Mouse (Mus musculus): ENCODE results near the gene Naip1. TPM values are rescaled to one million over a fixed set of nuclear protein-coding genes. Genes with fewer than 3 reads are reported as not detected.
"Not testable (repeated sequence)": the region's sequence is repeated elsewhere in the genome, so short reads cannot be mapped to it uniquely, and the experiment has no call there.

Gene Naip1
- polyA plus RNA-seq, 1 experiment from 2014 or later = not detected

GRCm38 (mm10) chr13:100449495-100449894, 3.2 kb downstream of the Naip1 start:
- ATAC-seq (ENCODE audit: insufficient read depth) = no peak

GRCm38 (mm10) chr13:100440116-100440515, 12.6 kb downstream of the Naip1 start:
- no peak overlapping the region for H3K4me3 ChIP-seq (replicated peaks)
- 41% methylated on average over 3 of the region's 3 CpGs for WGBS (ENCODE audit: insufficient replicate concordance)

More at GRCm38 (mm10) chr13:100449495-100449894, 3.2 kb downstream of the Naip1 start:
- no peaks in the 10 kb centered on the region for H3K4me1 ChIP-seq (replicated peaks)
- H3K4me2 ChIP-seq = no peak overlapping the region
- WGBS (ENCODE audit: insufficient replicate concordance) = 28% methylated on average over 1 of the region's 1 CpGs
- H3K36me3 ChIP-seq (replicated peaks) = no peaks in the 10 kb centered on the region
- H3K9me3 ChIP-seq (replicated peaks) = no peaks in the 10 kb centered on the region
- no peak overlapping the region for H3K27ac ChIP-seq (replicated peaks)
- H3K4me3 ChIP-seq (replicated peaks) = no peak overlapping the region
- no peaks in the 10 kb centered on the region for H3K27me3 ChIP-seq
- no peak overlapping the region for H3K9ac ChIP-seq

GRCm38 (mm10) chr13:100438701-100439100, 14.0 kb downstream of the Naip1 start:
- no peak for ATAC-seq (ENCODE audit: insufficient read depth)
- 23% methylated on average over 1 of the region's 1 CpGs for WGBS (ENCODE audit: insufficient replicate concordance)
- H3K9me3 ChIP-seq (replicated peaks) = no peaks in the 10 kb centered on the region
- H3K4me2 ChIP-seq = no peak overlapping the region
- no peaks in the 10 kb centered on the region for H3K27me3 ChIP-seq
- H3K27ac ChIP-seq (replicated peaks) = no peak overlapping the region
- H3K36me3 ChIP-seq (replicated peaks) = no peaks in the 10 kb centered on the region
- H3K9ac ChIP-seq = no peak overlapping the region
- no peaks in the 10 kb centered on the region for H3K4me1 ChIP-seq (replicated peaks)
- H3K4me3 ChIP-seq (replicated peaks) = no peak overlapping the region

More at GRCm38 (mm10) chr13:100440116-100440515, 12.6 kb downstream of the Naip1 start:
- no peak for ATAC-seq (ENCODE audit: insufficient read depth)
- no peaks in the 10 kb centered on the region for H3K9me3 ChIP-seq (replicated peaks)
- no peaks in the 10 kb centered on the region for H3K36me3 ChIP-seq (replicated peaks)
- no peaks in the 10 kb centered on the region for H3K4me1 ChIP-seq (replicated peaks)
- H3K27ac ChIP-seq (replicated peaks) = no peak overlapping the region
- no peaks in the 10 kb centered on the region for H3K27me3 ChIP-seq
- H3K9ac ChIP-seq = no peak overlapping the region
- H3K4me2 ChIP-seq = no peak overlapping the region

GRCm38 (mm10) chr13:100437322-100437825, 15.3 kb downstream of the Naip1 start:
- no peak overlapping the region for H3K4me3 ChIP-seq (replicated peaks)
- H3K4me1 ChIP-seq (replicated peaks) = no peaks in the 10 kb centered on the region
- ATAC-seq (ENCODE audit: insufficient read depth) = no peak
- WGBS (ENCODE audit: insufficient replicate concordance) = 42% methylated on average over 3 of the region's 3 CpGs
- H3K27me3 ChIP-seq = no peaks in the 10 kb centered on the region
- no peaks in the 10 kb centered on the region for H3K36me3 ChIP-seq (replicated peaks)
- no peak overlapping the region for H3K9ac ChIP-seq
- no peak overlapping the region for H3K4me2 ChIP-seq
- no peaks in the 10 kb centered on the region for H3K9me3 ChIP-seq (replicated peaks)
- H3K27ac ChIP-seq (replicated peaks) = no peak overlapping the region

- H3K27me3 ChIP-seq; H3K27ac ChIP-seq (replicated peaks); ATAC-seq (ENCODE audit: insufficient read depth); H3K4me3 ChIP-seq (replicated peaks); H3K36me3 ChIP-seq (replicated peaks); H3K4me2 ChIP-seq; H3K9me3 ChIP-seq (replicated peaks); H3K4me1 ChIP-seq (replicated peaks); H3K9ac ChIP-seq: not testable (repeated sequence)
- 59% methylated on average over 1 of the region's 1 CpGs for WGBS (ENCODE audit: insufficient replicate concordance)
These were observed 16.0 kb downstream of the Naip1 start for GRCm38 (mm10) chr13:100436556-100437163.

- WGBS (ENCODE audit: insufficient replicate concordance) = 74% methylated on average over 7 of the region's 7 CpGs
These were observed 32.7 kb downstream of the Naip1 start for GRCm38 (mm10) chr13:100419958-100420357.

GRCm38 (mm10) chr13:100414428-100414827, 38.2 kb downstream of the Naip1 start:
- H3K4me1 ChIP-seq (replicated peaks) = no peaks in the 10 kb centered on the region
- no peak overlapping the region for H3K4me3 ChIP-seq (replicated peaks)
- no peaks in the 10 kb centered on the region for H3K27me3 ChIP-seq
- no peak overlapping the region for H3K9ac ChIP-seq
- no peak overlapping the region for H3K27ac ChIP-seq (replicated peaks)
- WGBS (ENCODE audit: insufficient replicate concordance) = 33% methylated on average over 1 of the region's 1 CpGs
- no peaks in the 10 kb centered on the region for H3K36me3 ChIP-seq (replicated peaks)
- H3K9me3 ChIP-seq (replicated peaks) = no peaks in the 10 kb centered on the region
- H3K4me2 ChIP-seq = no peak overlapping the region
- no peak for ATAC-seq (ENCODE audit: insufficient read depth)

More at GRCm38 (mm10) chr13:100419958-100420357, 32.7 kb downstream of the Naip1 start:
- not testable (repeated sequence) for H3K4me1 ChIP-seq (replicated peaks); H3K9me3 ChIP-seq (replicated peaks); H3K4me3 ChIP-seq (replicated peaks); H3K4me2 ChIP-seq; H3K27me3 ChIP-seq; H3K36me3 ChIP-seq (replicated peaks); H3K9ac ChIP-seq; H3K27ac ChIP-seq (replicated peaks); ATAC-seq (ENCODE audit: insufficient read depth)

GRCm38 (mm10) chr13:100409825-100410224, 42.8 kb downstream of the Naip1 start:
- Histone ChIP-seq H3K4me1 (replicated peaks) (no peaks in the 10 kb centered on the region), H3K4me2 (no peak overlapping the region), H3K36me3 (replicated peaks) (no peaks in the 10 kb centered on the region), H3K27me3 (no peaks in the 10 kb centered on the region), H3K4me3 (replicated peaks) (no peak overlapping the region), H3K9me3 (replicated peaks) (no peaks in the 10 kb centered on the region), H3K9ac (no peak overlapping the region), H3K27ac (replicated peaks) (no peak overlapping the region)
- WGBS (ENCODE audit: insufficient replicate concordance) = 47% methylated on average over 4 of the region's 4 CpGs
- no peak for ATAC-seq (ENCODE audit: insufficient read depth)

- Histone ChIP-seq H3K4me2 (no peak overlapping the region), H3K36me3 (replicated peaks) (no peaks in the 10 kb centered on the region), H3K4me1 (replicated peaks) (no peaks in the 10 kb centered on the region), H3K9ac (no peak overlapping the region), H3K4me3 (replicated peaks) (no peak overlapping the region), H3K27ac (replicated peaks) (no peak overlapping the region), H3K27me3 (no peaks in the 10 kb centered on the region), H3K9me3 (replicated peaks) (no peaks in the 10 kb centered on the region)
- WGBS (ENCODE audit: insufficient replicate concordance) = 68% methylated on average over 5 of the region's 5 CpGs
- no peak for ATAC-seq (ENCODE audit: insufficient read depth)
These were observed 43.5 kb downstream of the Naip1 start for GRCm38 (mm10) chr13:100409181-100409580.

GRCm38 (mm10) chr13:100408242-100408641, 44.4 kb downstream of the Naip1 start:
- H3K27me3 ChIP-seq = no peaks in the 10 kb centered on the region
- 44% methylated on average over 7 of the region's 7 CpGs for WGBS (ENCODE audit: insufficient replicate concordance)
- ATAC-seq (ENCODE audit: insufficient read depth) = no peak
- H3K4me3 ChIP-seq (replicated peaks) = no peak overlapping the region
- H3K4me2 ChIP-seq = no peak overlapping the region
- no peak overlapping the region for H3K9ac ChIP-seq
- no peak overlapping the region for H3K27ac ChIP-seq (replicated peaks)
- no peaks in the 10 kb centered on the region for H3K36me3 ChIP-seq (replicated peaks)
- H3K9me3 ChIP-seq (replicated peaks) = no peaks in the 10 kb centered on the region
- no peaks in the 10 kb centered on the region for H3K4me1 ChIP-seq (replicated peaks)

- not testable (repeated sequence) for H3K27ac ChIP-seq (replicated peaks); H3K4me3 ChIP-seq (replicated peaks); H3K4me2 ChIP-seq; H3K4me1 ChIP-seq (replicated peaks); H3K36me3 ChIP-seq (replicated peaks); H3K9me3 ChIP-seq (replicated peaks); H3K9ac ChIP-seq; H3K27me3 ChIP-seq; ATAC-seq (ENCODE audit: insufficient read depth)
- WGBS (ENCODE audit: insufficient replicate concordance) = 48% methylated on average over 7 of the region's 7 CpGs
These were observed 49.6 kb downstream of the Naip1 start for GRCm38 (mm10) chr13:100402930-100403637.
